Mouse (Mus musculus): ENCODE measurements around the gene Pmp22. TPM values are rescaled to one million over a fixed set of nuclear protein-coding genes. Genes with fewer than 3 reads are reported as not detected.

Gene Pmp22
- polyA plus RNA-seq, 1 experiment, result 0.05 TPM

DNA sequence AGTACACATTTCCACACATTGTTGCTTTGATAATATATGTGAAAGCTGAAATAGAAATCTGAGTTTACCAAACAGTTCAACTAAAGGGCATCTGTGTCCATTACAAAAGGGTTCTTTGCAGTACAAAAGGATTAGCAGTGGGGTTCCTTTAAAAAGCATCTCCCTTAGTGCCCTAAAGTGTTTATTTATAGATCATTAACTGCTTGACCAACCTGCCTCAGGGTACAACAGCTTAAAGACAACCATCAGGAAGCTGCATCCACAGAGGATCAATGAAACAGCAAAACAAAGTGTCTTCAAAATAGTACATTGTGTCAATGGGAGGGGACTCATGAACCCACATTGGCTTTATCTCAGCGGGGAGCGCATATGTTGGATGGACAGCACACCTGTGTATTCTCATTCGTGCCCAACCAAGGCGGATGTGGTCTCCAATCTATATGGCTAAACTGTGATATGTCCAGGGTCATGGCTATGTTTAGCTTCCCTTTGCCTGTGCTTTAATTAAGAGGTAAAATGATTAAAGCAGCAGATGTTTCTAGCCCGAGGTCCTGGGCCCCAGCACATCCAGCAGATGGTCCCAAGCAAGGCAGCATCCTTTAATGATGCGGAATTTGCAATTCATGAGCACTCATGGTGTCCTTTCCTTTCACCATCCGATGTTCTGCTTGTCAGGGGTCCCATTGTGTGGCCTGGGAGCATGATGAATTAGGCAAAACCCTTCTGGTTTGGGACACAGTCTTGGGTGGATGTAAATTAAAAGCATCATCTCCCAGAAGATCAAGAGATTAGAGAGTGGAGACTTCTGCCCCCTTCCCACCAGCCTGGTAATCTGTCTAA lies 51.7 kb downstream of the Pmp22 start:
- H3K4me3 ChIP-seq (replicated peaks), result no peak overlapping the region
- no peaks in the 10 kb centered on the region for H3K9me3 ChIP-seq (ENCODE audit: control insufficient read depth, low read length)
- H3K27me3 ChIP-seq (ENCODE audit: control insufficient read depth), result no peaks in the 10 kb centered on the region
- no peaks in the 10 kb centered on the region for H3K4me1 ChIP-seq (ENCODE audit: control insufficient read depth)
- TF ChIP-seq TAL1 (IDR thresholded peaks at IDR 0.05; ENCODE audit: low read length), result no peak
- no peak for TF ChIP-seq GATA1 (IDR thresholded peaks at IDR 0.05; ENCODE audit: low read length)
- no peaks in the 10 kb centered on the region for H3K36me3 ChIP-seq (ENCODE audit: control insufficient read depth)

DNA sequence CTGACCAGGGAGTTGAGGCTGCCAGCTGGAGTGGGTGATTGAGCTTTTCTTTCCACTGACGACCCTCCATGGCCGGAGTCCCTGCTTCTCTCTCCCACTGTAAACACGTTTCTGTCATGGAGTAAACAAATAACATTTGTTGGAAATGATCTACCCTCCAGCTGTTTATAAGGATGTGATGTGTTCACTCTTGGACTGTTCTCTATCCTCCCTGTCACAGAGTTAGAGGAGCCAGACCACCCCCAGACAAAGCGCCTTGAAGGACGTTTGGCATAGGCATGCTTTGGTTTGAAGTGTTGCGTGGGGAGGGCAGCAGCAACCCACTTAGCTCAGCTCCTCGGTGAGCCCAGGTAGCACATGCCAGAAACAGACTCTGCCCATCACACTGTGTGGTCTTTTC lies 60.0 kb downstream of the Pmp22 start:
- TF ChIP-seq TAL1 (IDR thresholded peaks at IDR 0.05; ENCODE audit: low read length) (no peak), GATA1 (IDR thresholded peaks at IDR 0.05; ENCODE audit: low read length) (no peak)
- Histone ChIP-seq H3K4me1 (ENCODE audit: control insufficient read depth) (no peaks in the 10 kb centered on the region), H3K4me3 (replicated peaks) (no peak overlapping the region), H3K9me3 (ENCODE audit: control insufficient read depth, low read length) (no peaks in the 10 kb centered on the region), H3K36me3 (ENCODE audit: control insufficient read depth) (no peaks in the 10 kb centered on the region), H3K27me3 (ENCODE audit: control insufficient read depth) (no peaks in the 10 kb centered on the region)

DNA sequence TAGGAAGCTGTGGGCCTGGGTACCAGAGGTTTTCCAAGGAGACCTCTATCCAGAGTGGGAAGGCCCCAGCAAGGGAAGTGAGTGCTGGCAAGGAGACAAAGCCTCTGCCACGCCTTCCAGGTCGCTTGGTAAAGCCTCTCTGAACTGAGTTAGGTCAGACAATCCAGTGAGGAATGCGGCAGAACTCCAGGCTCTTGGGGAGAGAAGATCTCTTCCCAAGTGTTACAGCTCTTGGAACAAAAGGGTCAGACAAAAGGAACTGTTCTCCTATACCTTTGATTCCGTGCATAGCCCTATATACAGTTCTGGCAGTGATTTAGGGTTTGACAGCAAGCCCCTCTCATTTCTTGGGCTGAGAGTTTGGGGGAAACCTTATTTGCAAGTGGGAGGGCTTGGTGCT lies 69.3 kb downstream of the Pmp22 start:
- H3K4me1 ChIP-seq (ENCODE audit: control insufficient read depth), result no peaks in the 10 kb centered on the region
- no peak overlapping the region for H3K4me3 ChIP-seq (replicated peaks)
- no peaks in the 10 kb centered on the region for H3K27me3 ChIP-seq (ENCODE audit: control insufficient read depth)
- H3K36me3 ChIP-seq (ENCODE audit: control insufficient read depth), result no peaks in the 10 kb centered on the region
- TF ChIP-seq GATA1 (IDR thresholded peaks at IDR 0.05; ENCODE audit: low read length), result no peak
- peaks cover 16% of the 10 kb centered on the region for H3K9me3 ChIP-seq (ENCODE audit: control insufficient read depth, low read length)

DNA sequence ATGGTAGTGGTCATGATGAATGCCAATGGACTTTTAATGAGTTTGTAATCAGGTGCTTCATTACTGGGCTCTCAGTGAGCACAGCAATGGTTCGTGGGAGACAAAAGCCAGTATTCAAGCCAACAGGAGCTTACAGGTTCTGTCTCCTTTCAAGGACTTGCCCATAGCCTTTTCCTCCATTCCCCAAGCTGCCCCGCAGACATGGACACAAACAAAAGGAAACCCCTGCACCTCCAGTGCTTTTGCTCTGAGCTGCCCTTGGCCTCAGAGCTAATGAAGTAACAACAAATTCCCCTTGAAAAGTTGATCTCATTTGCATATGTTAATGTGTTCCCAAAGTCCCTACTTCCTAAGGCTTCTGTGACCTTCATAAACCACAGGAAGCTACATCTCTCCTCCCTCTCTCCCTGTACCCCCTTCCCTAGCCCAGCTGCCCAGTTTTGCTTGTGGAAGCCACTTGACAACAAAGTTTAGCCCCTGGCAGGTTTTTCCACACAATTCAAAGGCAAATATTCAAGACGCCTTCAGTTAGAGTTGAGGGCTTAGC lies 73.3 kb downstream of the Pmp22 start:
- no peaks in the 10 kb centered on the region for H3K27me3 ChIP-seq (ENCODE audit: control insufficient read depth)
- TF ChIP-seq GATA1 (IDR thresholded peaks at IDR 0.05; ENCODE audit: low read length) (no peak), TAL1 (IDR thresholded peaks at IDR 0.05; ENCODE audit: low read length) (no peak)
- H3K36me3 ChIP-seq (ENCODE audit: control insufficient read depth), result no peaks in the 10 kb centered on the region
- no peaks in the 10 kb centered on the region for H3K4me1 ChIP-seq (ENCODE audit: control insufficient read depth)
- peaks cover 19% of the 10 kb centered on the region for H3K9me3 ChIP-seq (ENCODE audit: control insufficient read depth, low read length)
- no peak overlapping the region for H3K4me3 ChIP-seq (replicated peaks)

Other genes starting within 250 kb of the Pmp22 start
- not detected in 2 replicates for gene Tvp23b, start 249.5 kb upstream of the Pmp22 start, polyA plus RNA-seq (2012)
- not detected in 2 replicates for gene Cdrt4, start 177.8 kb upstream of the Pmp22 start, polyA plus RNA-seq (2012)
- not detected in 2 replicates for gene Tekt3, start 67.3 kb upstream of the Pmp22 start, polyA plus RNA-seq (2012)